Mouse (Mus musculus) heart, embryonic 10.5 days (tissue): ENCODE results near the gene Nat9. TPM values are rescaled to one million over a fixed set of nuclear protein-coding genes. Genes with fewer than 3 reads are reported as not detected.

Source experiments
- DNase-seq: peaks from one replicate; pipeline ENCODE4 v3.0.0-alpha.2; 2017; ENCODE audit warnings: low spot score
- H3K27ac ChIP-seq: fragments of 300-500 bp; sonication (generic); 2 replicates; pipeline ENCODE4 v1.5.1; 2016; ENCODE audit warnings: mild to moderate bottlenecking
- H3K27me3 ChIP-seq: fragments of 300-500 bp; sonication (generic); 2 replicates; pipeline ENCODE4 v1.6.1; 2016; ENCODE audit warnings: mild to moderate bottlenecking; ENCODE audit not compliant: poor library complexity, insufficient read depth, severe bottlenecking
- H3K36me3 ChIP-seq: fragments of 300-500 bp; sonication (generic); 2 replicates; pipeline ENCODE4 v1.6.1; 2016; ENCODE audit warnings: mild to moderate bottlenecking, moderate library complexity
- H3K4me1 ChIP-seq: fragments of 300-500 bp; sonication (generic); 2 replicates; pipeline ENCODE4 v1.6.1; 2016; ENCODE audit warnings: mild to moderate bottlenecking
- H3K4me3 ChIP-seq: fragments of 300-500 bp; sonication (generic); 2 replicates; pipeline ENCODE4 v1.5.1; 2016; ENCODE audit warnings: mild to moderate bottlenecking, moderate library complexity
- H3K9me3 ChIP-seq: fragments of 300-500 bp; sonication (generic); 2 replicates; pipeline ENCODE4 v1.6.1; 2016; ENCODE audit warnings: mild to moderate bottlenecking, moderate library complexity
- WGBS: fragments of 180-500 bp; shearing (Covaris S2); methylation state at CpG from one replicate; pipeline ENCODE4 v1.1.7; 2016; 5-methylcytosine and 5-hydroxymethylcytosine counted together
- polyA plus RNA-seq: library from polyadenylated mRNA; unstranded; fragments of >200 nt; fragmentation: Nextera tagmentation; extraction: Ambion mirVana; gene quantifications from 2 replicates; pipeline ENCODE4 v1.2.1, GENCODE M21; 2016

Nat9 gene
- polyA plus RNA-seq, 1 experiment from 2014 or later = 17.0 TPM

GRCm38 (mm10) chr11:115184973-115185372 is 2.7 kb downstream of the Nat9 start:
- no peak for DNase-seq
- H3K27ac ChIP-seq = no peak overlapping the region
- H3K27me3 ChIP-seq = peaks cover 3% of the 10 kb centered on the region; the same call in 1 of the 2 replicates
- 20% methylated on average over 4 of the region's 4 CpGs for WGBS
- H3K4me1 ChIP-seq = peaks cover 41% of the 10 kb centered on the region
- peaks cover 14% of the 10 kb centered on the region for H3K36me3 ChIP-seq
- no peaks in the 10 kb centered on the region for H3K9me3 ChIP-seq
- H3K4me3 ChIP-seq = no peak overlapping the region

- H3K27ac ChIP-seq = no peak overlapping the region; the same call in 1 of the 2 replicates
- H3K4me3 ChIP-seq = peak overlapping the region; percentile 22; the same call in 1 of the 2 replicates
- H3K36me3 ChIP-seq = peaks cover 11% of the 10 kb centered on the region
- DNase-seq = peak; percentile 90
- no peaks in the 10 kb centered on the region for H3K9me3 ChIP-seq
- 15% methylated on average over 12 of the region's 12 CpGs for WGBS
- H3K4me1 ChIP-seq = peaks cover 42% of the 10 kb centered on the region
- peaks cover 16% of the 10 kb centered on the region for H3K27me3 ChIP-seq
These were observed 5.6 kb downstream of the Nat9 start for GRCm38 (mm10) chr11:115181913-115182638.

- Histone ChIP-seq H3K36me3 (peaks cover 11% of the 10 kb centered on the region), H3K4me3 (no peak overlapping the region), H3K4me1 (peaks cover 51% of the 10 kb centered on the region), H3K27ac (no peak overlapping the region), H3K27me3 (peaks cover 34% of the 10 kb centered on the region), H3K9me3 (no peaks in the 10 kb centered on the region)
- 80% methylated on average over 6 of the region's 6 CpGs for WGBS
- no peak for DNase-seq
These were observed 7.8 kb downstream of the Nat9 start for GRCm38 (mm10) chr11:115179881-115180280.

GRCm38 (mm10) chr11:115179191-115179590 is 8.5 kb downstream of the Nat9 start:
- 69% methylated on average over 6 of the region's 6 CpGs for WGBS
- no peak for DNase-seq
- Histone ChIP-seq H3K36me3 (peaks cover 11% of the 10 kb centered on the region), H3K27ac (no peak overlapping the region), H3K4me1 (peaks cover 56% of the 10 kb centered on the region), H3K4me3 (no peak overlapping the region), H3K27me3 (peaks cover 41% of the 10 kb centered on the region), H3K9me3 (no peaks in the 10 kb centered on the region)

- WGBS = 83% methylated on average over 2 of the region's 2 CpGs
- Histone ChIP-seq H3K4me1 (peaks cover 60% of the 10 kb centered on the region), H3K36me3 (peaks cover 11% of the 10 kb centered on the region), H3K4me3 (no peak overlapping the region), H3K27me3 (peaks cover 46% of the 10 kb centered on the region), H3K9me3 (no peaks in the 10 kb centered on the region), H3K27ac (no peak overlapping the region)
- DNase-seq = no peak
These were observed 8.9 kb downstream of the Nat9 start for GRCm38 (mm10) chr11:115178766-115179165.

- Histone ChIP-seq H3K9me3 (no peaks in the 10 kb centered on the region), H3K27me3 (peaks cover 56% of the 10 kb centered on the region), H3K4me3 (0 out of 2 replicates have a peak overlapping the region, but pooled peaks have one; percentile 5), H3K27ac (peak overlapping the region; percentile 53; the same call in 1 of the 2 replicates), H3K36me3 (peaks cover 11% of the 10 kb centered on the region), H3K4me1 (peaks cover 69% of the 10 kb centered on the region)
- no peak for DNase-seq
- WGBS = 46% methylated on average over 10 of the region's 10 CpGs
These were observed 10.0 kb downstream of the Nat9 start for GRCm38 (mm10) chr11:115177559-115178195.

- Histone ChIP-seq H3K27me3 (peaks cover 56% of the 10 kb centered on the region), H3K4me3 (no peak overlapping the region), H3K27ac (0 out of 2 replicates have a peak overlapping the region, but pooled peaks have one; percentile 33), H3K9me3 (no peaks in the 10 kb centered on the region), H3K36me3 (peaks cover 11% of the 10 kb centered on the region), H3K4me1 (peaks cover 71% of the 10 kb centered on the region)
- WGBS = 69% methylated on average over 24 of the region's 24 CpGs
- no peak for DNase-seq
These were observed 11.1 kb downstream of the Nat9 start for GRCm38 (mm10) chr11:115176399-115177190.

- peak overlapping the region; percentile 25; the same call in 1 of the 2 replicates for H3K4me3 ChIP-seq
- 17% methylated on average over 16 of the region's 16 CpGs for WGBS
- peaks cover 75% of the 10 kb centered on the region for H3K4me1 ChIP-seq
- no peaks in the 10 kb centered on the region for H3K36me3 ChIP-seq
- DNase-seq = no peak
- peaks cover 42% of the 10 kb centered on the region for H3K27me3 ChIP-seq
- no peaks in the 10 kb centered on the region for H3K9me3 ChIP-seq
- H3K27ac ChIP-seq = peak overlapping the region; percentile 69; the same call in 1 of the 2 replicates
These were observed 13.9 kb downstream of the Nat9 start for GRCm38 (mm10) chr11:115173549-115174339.

- Histone ChIP-seq H3K27ac (peak overlapping the region; percentile 56; the same call in 1 of the 2 replicates), H3K36me3 (no peaks in the 10 kb centered on the region), H3K9me3 (no peaks in the 10 kb centered on the region), H3K4me1 (peaks cover 70% of the 10 kb centered on the region), H3K4me3 (0 out of 2 replicates have a peak overlapping the region, but pooled peaks have one; percentile 25), H3K27me3 (peaks cover 42% of the 10 kb centered on the region)
- 16% methylated on average over 4 of the region's 4 CpGs for WGBS
- no peak for DNase-seq
These were observed 14.8 kb downstream of the Nat9 start for GRCm38 (mm10) chr11:115172825-115173287.

- Histone ChIP-seq H3K27ac (no peak overlapping the region; the same call in 1 of the 2 replicates), H3K9me3 (no peaks in the 10 kb centered on the region), H3K4me3 (no peak overlapping the region), H3K27me3 (peaks cover 31% of the 10 kb centered on the region), H3K4me1 (peaks cover 52% of the 10 kb centered on the region), H3K36me3 (no peaks in the 10 kb centered on the region)
- 52% methylated on average over 8 of the region's 8 CpGs for WGBS
- no peak for DNase-seq
These were observed 16.5 kb downstream of the Nat9 start for GRCm38 (mm10) chr11:115171125-115171524.

- Histone ChIP-seq H3K9me3 (no peaks in the 10 kb centered on the region), H3K27me3 (peaks cover 33% of the 10 kb centered on the region), H3K27ac (no peak overlapping the region), H3K4me3 (no peak overlapping the region), H3K4me1 (peaks cover 46% of the 10 kb centered on the region), H3K36me3 (no peaks in the 10 kb centered on the region)
- no peak for DNase-seq
- WGBS = 88% methylated on average over 4 of the region's 4 CpGs
These were observed 18.2 kb downstream of the Nat9 start for GRCm38 (mm10) chr11:115169430-115169829.
